Mouse (Mus musculus): ENCODE results near the gene Hadha.

Hadha gene

GRCm38 (mm10) chr5:30111126-30111525 is 43.8 kb downstream of the Hadha start:
- no peak for DNase-seq

DNA sequence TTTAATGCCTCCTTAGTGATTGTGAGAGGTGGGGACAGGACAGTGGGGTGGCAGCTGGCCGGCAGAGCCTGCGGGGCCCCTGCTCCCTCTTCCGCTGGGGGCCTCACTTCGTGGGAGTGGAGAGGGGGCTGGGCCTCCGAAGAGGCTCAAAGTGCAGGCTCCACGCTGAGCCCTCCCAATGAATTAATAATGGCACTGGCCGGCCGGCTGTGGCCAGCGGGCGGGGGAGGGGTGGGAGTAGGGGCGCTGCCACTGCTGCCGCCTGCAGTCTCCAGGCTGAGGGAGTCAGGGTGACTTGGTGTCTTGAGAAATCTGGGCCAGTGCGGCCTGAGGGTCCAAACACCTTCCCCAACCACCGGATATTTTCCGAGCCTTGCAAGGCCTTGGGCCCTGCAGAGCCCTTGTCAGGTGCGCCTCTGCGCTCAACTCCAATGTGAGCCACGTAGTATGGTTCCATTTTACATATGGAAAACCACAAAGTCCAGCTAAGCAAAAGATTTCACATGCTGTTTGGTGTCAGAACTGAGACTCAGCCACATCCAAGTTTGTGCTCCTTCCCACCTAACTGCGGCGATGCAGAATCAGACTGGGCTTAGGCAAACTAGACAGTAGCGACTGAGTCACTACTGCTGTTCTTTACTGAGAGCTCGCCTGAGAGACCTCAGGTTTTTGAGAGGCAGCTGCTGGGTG is 44.4 kb downstream of the Hadha start:
- no peak for DNase-seq

DNA sequence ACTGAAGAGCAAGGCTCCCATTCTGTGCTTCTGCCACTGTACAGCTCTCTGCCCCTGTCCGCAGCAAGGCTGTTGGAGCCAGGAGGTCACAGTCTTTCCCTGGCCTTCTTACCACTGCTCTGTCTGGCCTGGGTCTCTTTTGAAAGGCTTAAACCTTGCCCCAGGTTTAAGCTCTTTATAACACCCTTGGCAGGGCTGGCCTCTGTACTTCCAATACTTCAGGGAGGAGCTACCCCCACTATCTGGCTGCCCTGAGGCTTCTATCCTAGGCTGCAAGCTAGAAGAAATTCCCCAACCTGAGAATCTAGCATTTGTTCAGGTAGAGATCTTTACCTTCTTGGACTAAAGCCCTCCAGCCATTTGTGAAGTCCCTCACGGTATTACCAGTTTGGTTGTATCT is 45.1 kb downstream of the Hadha start:
- DNase-seq = no peak

DNA sequence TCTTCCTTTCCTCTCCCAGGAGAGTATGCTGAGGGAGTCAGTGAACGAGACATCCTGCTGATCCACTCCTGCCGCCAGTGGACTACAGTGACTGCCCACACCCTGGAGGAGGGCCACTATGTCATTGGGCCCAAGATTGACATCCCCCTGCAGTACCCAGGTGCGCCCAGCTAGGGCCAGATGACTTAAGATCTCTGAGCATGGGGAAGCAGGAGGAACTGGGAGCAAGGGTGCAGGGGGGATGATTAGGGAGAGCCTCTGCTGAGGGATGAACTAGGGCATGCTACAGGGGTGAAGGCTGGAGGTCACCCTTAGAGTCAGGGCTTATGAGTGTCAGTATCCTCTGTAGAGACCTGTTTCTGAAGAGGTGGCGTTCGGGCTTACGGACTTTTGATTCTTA is 46.7 kb downstream of the Hadha start:
- no peak for DNase-seq

DNA sequence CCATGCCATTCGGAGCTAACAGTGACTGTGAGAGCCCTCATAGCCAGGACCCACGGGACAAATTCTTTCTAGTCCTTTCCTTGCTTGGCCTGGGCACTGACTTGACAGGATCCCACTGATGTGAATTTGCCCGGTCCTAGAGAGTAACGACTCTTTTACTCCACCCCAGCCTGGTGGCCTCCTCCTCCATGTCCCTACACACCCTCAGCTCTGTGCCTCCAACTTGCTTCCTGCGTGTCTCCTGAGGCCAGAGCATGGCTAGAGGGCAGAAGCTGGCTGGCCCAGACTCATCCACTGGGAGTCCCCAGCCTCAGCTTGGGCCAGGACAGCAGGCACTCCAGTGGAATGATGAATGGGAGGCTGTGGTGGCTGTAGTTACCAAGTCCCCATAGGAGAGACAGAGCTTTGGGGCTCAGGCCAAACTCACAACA is 47.3 kb downstream of the Hadha start:
- DNase-seq = no peak

DNA sequence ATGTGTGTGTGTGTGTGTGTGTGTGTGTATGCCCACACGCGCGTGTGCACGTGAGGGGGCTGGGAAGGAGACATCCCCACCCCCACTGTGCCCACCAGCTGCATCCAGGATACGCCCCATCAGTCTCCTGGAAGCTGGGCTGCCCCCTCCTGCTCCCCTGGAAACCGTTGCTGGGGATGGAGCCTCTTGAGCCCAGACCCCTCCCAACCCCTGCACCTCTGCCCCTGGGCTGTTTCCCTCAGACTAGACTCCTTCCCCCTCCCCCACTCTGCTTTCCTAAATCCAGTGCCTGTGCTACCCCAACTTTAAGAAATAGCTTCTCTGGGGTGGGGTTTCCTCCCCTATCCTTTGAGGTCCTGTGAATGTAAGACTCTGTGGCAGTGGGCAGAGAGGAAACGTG is 47.8 kb downstream of the Hadha start:
- DNase-seq = no peak

DNA sequence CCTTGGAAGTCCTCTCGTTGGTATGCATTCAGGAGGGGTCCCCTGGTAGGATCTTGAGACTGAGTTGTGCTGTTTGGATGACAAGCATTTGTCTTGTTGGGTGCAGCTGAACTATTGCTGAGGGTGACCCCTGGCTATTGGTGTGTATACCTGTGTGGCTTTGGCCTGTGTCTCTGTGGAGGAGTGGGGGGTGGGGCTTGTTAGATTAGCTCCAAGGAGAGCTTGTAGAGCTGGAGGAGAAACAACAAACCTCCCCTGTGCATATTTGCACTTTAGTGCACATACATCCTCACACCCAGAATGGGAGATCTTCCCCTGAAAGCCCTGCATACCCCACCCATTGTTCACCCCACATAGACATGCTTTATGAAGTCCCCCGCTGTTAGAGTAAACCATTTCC is 48.2 kb downstream of the Hadha start:
- no peak for DNase-seq

DNA sequence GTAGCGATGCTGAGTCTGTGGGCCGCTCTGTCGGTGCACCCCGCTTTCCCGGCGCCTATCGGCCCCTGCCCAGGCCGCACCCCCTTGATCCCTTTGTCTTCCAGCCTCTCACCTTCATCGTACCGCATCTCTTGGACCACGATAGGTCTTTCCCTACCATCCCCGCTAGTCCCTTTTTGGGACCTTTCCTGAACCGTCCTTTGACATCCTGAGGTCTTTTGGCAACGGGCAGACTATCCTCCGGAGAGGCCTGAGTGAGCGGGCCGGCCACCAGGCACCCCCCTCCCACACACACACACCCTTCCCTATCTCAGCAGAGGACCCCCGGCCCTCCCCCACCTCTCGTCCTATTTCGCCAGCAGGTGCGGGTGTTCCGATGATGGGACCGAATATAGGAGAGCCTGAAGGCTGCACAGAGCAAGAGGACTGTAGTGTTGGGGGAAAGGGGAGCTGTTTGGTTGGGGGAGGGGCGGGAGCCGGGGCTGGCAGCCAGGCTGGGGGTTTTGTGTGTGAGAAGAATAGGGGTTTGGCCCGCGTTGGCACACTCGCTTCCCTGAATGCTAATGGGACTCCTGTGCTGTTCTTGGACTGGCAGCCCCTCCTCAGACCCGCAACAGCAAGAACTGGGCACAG is 49.2 kb downstream of the Hadha start, which contains the start of gene 3110082J24Rik:
Gene 3110082J24Rik (minus strand): TSS at position 419 of the 633 bp plus-strand sequence.
- no peak for DNase-seq

DNA sequence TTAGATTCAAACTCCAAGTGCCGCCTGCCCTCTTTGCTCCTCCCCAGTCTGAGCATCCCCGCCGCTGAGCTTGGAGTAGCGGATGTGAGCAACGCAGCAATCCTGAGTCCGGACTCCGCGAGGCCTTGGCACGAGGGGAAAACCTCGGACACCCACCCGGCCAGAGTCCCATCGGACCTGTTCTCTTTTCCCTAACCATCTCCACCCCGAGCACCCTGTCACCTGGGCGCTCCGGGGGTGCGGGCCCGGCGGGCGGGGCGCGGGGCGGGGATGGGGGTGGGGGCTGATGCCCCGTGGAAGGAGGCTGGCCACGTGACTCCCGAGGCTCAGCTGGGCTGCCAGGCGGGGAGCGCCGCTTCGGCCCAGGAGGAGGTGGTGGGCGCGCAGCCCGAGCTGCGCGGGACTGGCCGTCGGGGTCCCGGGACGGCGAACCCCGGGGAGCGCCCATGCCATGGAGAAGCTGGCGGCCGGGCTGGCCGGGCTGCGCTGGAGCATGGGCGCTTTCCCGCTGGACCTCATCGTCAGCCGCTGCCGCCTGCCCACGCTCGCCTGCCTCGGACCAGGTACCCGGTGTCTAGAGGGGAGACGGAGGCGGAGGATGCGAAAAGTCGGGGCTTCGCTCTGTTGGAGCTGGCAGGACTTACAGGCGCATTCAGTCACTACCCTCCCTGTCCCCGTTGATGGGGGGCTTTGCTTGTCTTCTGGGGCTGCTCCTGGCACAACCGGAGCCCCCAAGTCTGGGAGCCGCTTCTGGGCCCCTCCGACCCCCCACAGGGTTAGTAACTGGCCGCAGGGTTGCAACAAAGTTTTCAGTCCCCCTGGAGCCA is 49.9 kb downstream of the Hadha start, which contains the start of gene Garem2:
Gene Garem2 (plus strand): TSS at position 321 of the 827 bp plus-strand sequence.
- DNase-seq = no peak

GRCm38 (mm10) chr5:30104339-30104738 is 50.6 kb downstream of the Hadha start:
- DNase-seq = no peak

GRCm38 (mm10) chr5:30103340-30103739 is 51.6 kb downstream of the Hadha start:
- no peak for DNase-seq

DNA sequence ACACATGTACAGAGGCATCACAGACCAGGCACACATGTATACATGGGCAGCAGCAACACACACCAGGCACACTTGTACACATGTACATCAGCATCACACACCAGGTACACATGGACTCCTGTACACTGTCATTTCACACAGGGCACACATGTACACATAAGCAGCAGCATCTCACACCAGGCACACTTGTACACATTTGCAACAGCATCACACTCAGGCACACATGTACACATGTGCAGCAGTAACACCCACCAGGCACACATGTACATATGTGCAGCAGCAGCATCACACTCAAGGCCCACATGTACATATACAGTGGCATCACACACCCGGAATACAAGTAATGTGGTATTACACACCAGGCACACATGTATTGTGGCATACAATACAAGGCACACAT is 56.7 kb downstream of the Hadha start:
- no peak for DNase-seq

- DNase-seq = no peak
These were observed 59.2 kb downstream of the Hadha start for GRCm38 (mm10) chr5:30095731-30096130.

GRCm38 (mm10) chr5:30094399-30094798 is 60.6 kb downstream of the Hadha start:
- no peak for DNase-seq

GRCm38 (mm10) chr5:30092701-30093100 is 62.3 kb downstream of the Hadha start:
- DNase-seq = no peak

- peak; percentile 73 for DNase-seq
These were observed 81.8 kb downstream of the Hadha start, which contains the start of gene Tyms for GRCm38 (mm10) chr5:30072825-30073821. Gene Tyms, minus strand, starts transcription at chr5:30073617.

DNA sequence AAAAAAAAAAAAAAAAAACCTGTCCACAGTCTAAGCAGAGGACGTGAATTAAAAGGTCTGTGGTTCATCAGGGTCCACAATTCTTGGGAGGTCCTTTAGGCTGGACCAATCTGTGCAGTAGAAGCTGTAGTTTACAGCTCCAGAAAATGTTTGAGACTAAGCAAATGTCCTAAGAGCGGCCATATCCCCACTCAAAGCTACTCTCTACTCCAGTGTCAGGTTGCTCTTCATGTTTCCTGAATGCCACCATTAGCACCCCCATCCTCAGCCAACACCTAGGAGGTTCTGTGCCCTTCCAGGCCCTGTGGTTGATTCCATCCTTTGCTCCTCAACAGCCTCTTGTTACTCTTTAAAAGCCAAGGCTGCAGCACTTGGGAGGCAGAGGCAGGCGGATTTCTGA is 82.6 kb downstream of the Hadha start:
- no peak for DNase-seq

DNA sequence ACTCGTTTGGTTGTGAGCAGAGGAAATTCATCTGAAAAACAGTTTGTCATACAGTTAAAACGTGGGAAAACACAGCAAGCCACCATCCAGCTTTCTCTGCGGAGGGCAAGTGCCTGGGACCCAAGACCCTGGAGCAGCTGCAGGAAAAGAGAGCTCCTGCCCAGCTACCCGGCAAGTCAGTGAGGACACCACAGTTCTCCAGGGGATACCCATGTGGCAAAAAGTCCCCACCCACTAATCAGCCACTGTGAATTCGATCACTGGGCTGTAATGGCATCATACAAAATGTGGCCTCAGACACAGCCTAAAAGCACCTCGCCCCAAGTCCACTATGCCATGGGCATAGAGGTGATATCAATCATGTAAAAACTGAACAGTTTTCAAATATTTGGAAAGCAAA is 83.3 kb downstream of the Hadha start:
- DNase-seq = no peak

Data from kidney, adult 11 months (tissue).